Mouse (Mus musculus) lung, postnatal 4 days (tissue): Measurements from ENCODE around the gene Tspan33.
"Not testable (repeated sequence)": the region's sequence is repeated elsewhere in the genome, so short reads cannot be mapped to it uniquely, and the experiment has no call there.

Experiments used
- DNase-seq, 2 experiments: peaks; one replicate each; pipeline ENCODE4 v3.0.0; 2021

The Tspan33 gene

GRCm38 (mm10) chr6:29756476-29756875, 62.5 kb downstream of the Tspan33 start:
- DNase-seq: no peak

GRCm38 (mm10) chr6:29758417-29758816, 64.4 kb downstream of the Tspan33 start:
- DNase-seq: peak; percentile 59 to 79

GRCm38 (mm10) chr6:29759012-29759679, 65.1 kb downstream of the Tspan33 start:
- DNase-seq: no peak

GRCm38 (mm10) chr6:29760397-29760796, 66.4 kb downstream of the Tspan33 start:
- DNase-seq: not testable (repeated sequence)

GRCm38 (mm10) chr6:29761282-29761681, 67.3 kb downstream of the Tspan33 start:
- no peak for DNase-seq

GRCm38 (mm10) chr6:29762524-29762923, 68.5 kb downstream of the Tspan33 start:
- DNase-seq: peak; percentile 36 to 37

- no peak for DNase-seq
Observed at GRCm38 (mm10) chr6:29766874-29767273, 72.9 kb downstream of the Tspan33 start.
